Mouse (Mus musculus) heart, postnatal 10 days (tissue): ENCODE measurements around the gene Fgf22. TPM values are rescaled to one million over a fixed set of nuclear protein-coding genes. Genes with fewer than 3 reads are reported as not detected.
A peak's percentile ranks its signal among the peaks of the same experiment; 100 is the strongest.
"Not testable (repeated sequence)": the region's sequence is repeated elsewhere in the genome, so short reads cannot be mapped to it uniquely, and the experiment has no call there.

ENCODE experiments used
- DNase-seq, 2 experiments: peaks; one replicate each; pipeline ENCODE4 v3.0.0; 2021
- intact Hi-C: fragments of 180-260 bp; cut with DNase I; formaldehyde crosslinking; loops from one replicate; pipeline ENCODE4 v1.15.1; 2025
- total RNA-seq, 2 experiments: library from RNA; stranded (reverse); gene quantifications; 2 replicates each; pipeline ENCODE4 v1.2.3; 2021

Gene Fgf22
- total RNA-seq, 2 experiments from 2014 or later, result not detected

GRCm38 (mm10) chr10:79729357-79729965, 25.4 kb upstream of the Fgf22 start:
- peak; percentile 66 to 82 for DNase-seq
- intact Hi-C loops, result no loop called here

- no peak for DNase-seq
- intact Hi-C loops, result no loop called here
These were observed 22.4 kb upstream of the Fgf22 start for GRCm38 (mm10) chr10:79732500-79732899.

GRCm38 (mm10) chr10:79733847-79734246, 21.0 kb upstream of the Fgf22 start:
- DNase-seq, result no peak
- intact Hi-C loops, result no loop called here

GRCm38 (mm10) chr10:79735361-79735760, 19.5 kb upstream of the Fgf22 start:
- intact Hi-C loops, result no loop called here
- no peak for DNase-seq

- DNase-seq, result no peak
- intact Hi-C loops, result no loop called here
These were observed 18.2 kb upstream of the Fgf22 start for GRCm38 (mm10) chr10:79736706-79737105.

- intact Hi-C loops, result no loop called here
- DNase-seq, result no peak
These were observed 16.6 kb upstream of the Fgf22 start for GRCm38 (mm10) chr10:79738259-79738658.

GRCm38 (mm10) chr10:79739234-79739633, 15.6 kb upstream of the Fgf22 start:
- DNase-seq, result no peak
- intact Hi-C loops, result no loop called here

GRCm38 (mm10) chr10:79740863-79741262, 14.0 kb upstream of the Fgf22 start:
- intact Hi-C loops, result no loop called here
- DNase-seq, result no peak

- intact Hi-C loops, result no loop called here
- no peak for DNase-seq
These were observed 11.7 kb upstream of the Fgf22 start for GRCm38 (mm10) chr10:79743161-79743560.

GRCm38 (mm10) chr10:79743650-79744365, 11.1 kb upstream of the Fgf22 start:
- DNase-seq, result no peak
- intact Hi-C loops, result no loop called here

GRCm38 (mm10) chr10:79745411-79745810, 9.5 kb upstream of the Fgf22 start:
- no peak for DNase-seq
- intact Hi-C loops, result no loop called here

- intact Hi-C loops, result no loop called here
- peak; percentile 96 to 97 for DNase-seq
These were observed 8.7 kb upstream of the Fgf22 start, which contains the start of gene Polrmt for GRCm38 (mm10) chr10:79745898-79746773. TSS of gene Polrmt (minus strand) at chr10:79746581.

GRCm38 (mm10) chr10:79746774-79747151, 8.1 kb upstream of the Fgf22 start:
- intact Hi-C loops, result no loop called here
- no peak for DNase-seq

GRCm38 (mm10) chr10:79748496-79748895, 6.4 kb upstream of the Fgf22 start:
- intact Hi-C loops, result no loop called here
- DNase-seq, result no peak

- no peak for DNase-seq
- intact Hi-C loops, result no loop called here
These were observed 978 bp downstream of the Fgf22 start for GRCm38 (mm10) chr10:79755854-79756253.

- no peak for DNase-seq
- intact Hi-C loops, result no loop called here
These were observed 1.8 kb downstream of the Fgf22 start for GRCm38 (mm10) chr10:79756660-79757059.

GRCm38 (mm10) chr10:79759675-79760074, 4.8 kb downstream of the Fgf22 start:
- DNase-seq, intact Hi-C loops: not testable (repeated sequence)

GRCm38 (mm10) chr10:79760603-79761143, 5.8 kb downstream of the Fgf22 start:
- intact Hi-C loops, result no loop called here
- no peak for DNase-seq

GRCm38 (mm10) chr10:79762875-79763274, 8.0 kb downstream of the Fgf22 start:
- DNase-seq, result no peak
- intact Hi-C loops, result no loop called here

- DNase-seq, result peak in 1 of 2 experiments; percentile 48
- intact Hi-C loops, result no loop called here
These were observed 9.4 kb downstream of the Fgf22 start for GRCm38 (mm10) chr10:79764234-79764633.

- no peak for DNase-seq
- intact Hi-C loops, result no loop called here
These were observed 10.4 kb downstream of the Fgf22 start for GRCm38 (mm10) chr10:79765228-79765745.
